Mouse (Mus musculus) megakaryocyte, embryonic 14.5 days (primary cell): ENCODE results near the gene Lima1.

Experiments
- FLI1 ChIP-seq: IDR thresholded peaks from 2 replicates; pipeline ENCODE4 v1.6.1; 2012; ENCODE audit warnings: low read length, inconsistent platforms, mixed read lengths
- GATA1 ChIP-seq: IDR thresholded peaks from 3 replicates; pipeline ENCODE4 v1.6.1; 2012; ENCODE audit warnings: mixed read lengths, low read length, inconsistent platforms, borderline replicate concordance

GRCm38 (mm10) chr15:99818321-99819108, 56.7 kb downstream of the Lima1 start:
- no peak for TF ChIP-seq GATA1
- TF ChIP-seq FLI1 = no peak
